Mouse (Mus musculus) right cerebral cortex, postnatal 25 days (tissue): Measurements from ENCODE around the gene Hscb.

ENCODE experiments used
- DNase-seq: peaks from one replicate; pipeline ENCODE4 v3.0.0; 2022

Gene Hscb

GRCm38 (mm10) chr5:110779998-110780760 lies 59.4 kb downstream of the Hscb start, which contains the start of gene Pus1:
TSS of gene Pus1 (minus strand) at chr5:110780659.
- peak; percentile 93 for DNase-seq

GRCm38 (mm10) chr5:110779276-110779997 lies 60.1 kb downstream of the Hscb start:
- DNase-seq = no peak
